Mouse (Mus musculus) liver, adult (tissue): Measurements from ENCODE around the gene Mertk.

ENCODE experiments used
- GATA4 ChIP-seq: IDR thresholded peaks from 2 replicates; pipeline ENCODE4 v1.6.1; 2014; ENCODE audit warnings: mild to moderate bottlenecking, low read length; ENCODE audit not compliant: insufficient replicate concordance

Mertk gene

GRCm38 (mm10) chr2:128817786-128818681 lies 119.3 kb downstream of the Mertk start, which contains the start of gene Tmem87b:
TSS of gene Tmem87b (plus strand) at chr2:128818118.
- no peak; the same call in 1 of the 2 replicates for TF ChIP-seq GATA4

DNA sequence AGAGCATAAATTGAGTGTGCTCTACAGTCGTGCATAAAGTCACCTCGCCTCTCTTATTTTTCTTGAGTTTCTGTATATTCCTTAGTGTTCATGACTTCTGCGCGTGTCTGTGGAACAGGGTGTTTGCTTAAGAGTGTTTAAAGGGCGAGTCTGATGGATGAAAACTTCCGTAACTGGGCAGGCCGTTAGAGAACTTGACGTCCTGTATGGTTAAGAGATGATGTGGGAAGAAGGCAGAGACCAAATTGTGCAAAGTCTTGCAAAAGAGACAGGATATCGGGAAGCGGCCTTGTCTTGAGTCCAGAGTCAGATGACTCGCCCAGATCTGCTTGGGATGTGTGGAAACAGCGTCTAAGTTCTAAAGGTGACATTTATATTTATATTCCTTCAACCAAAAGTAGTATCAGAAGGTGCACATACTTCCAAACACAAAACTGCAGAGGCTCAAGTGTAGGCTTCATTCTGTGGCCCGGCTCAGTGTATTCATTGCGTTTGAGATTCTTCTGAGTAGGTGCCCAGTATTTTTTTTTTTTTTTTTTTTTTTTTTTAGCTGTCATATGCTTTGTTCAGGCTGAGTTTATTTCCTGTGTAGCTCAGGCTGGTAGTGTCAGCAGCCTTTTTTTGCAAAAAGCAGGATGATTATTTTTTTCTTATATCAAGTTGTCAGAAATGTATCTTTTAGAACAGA lies 120.3 kb downstream of the Mertk start:
- no peak for TF ChIP-seq GATA4

GRCm38 (mm10) chr2:128820631-128821030 lies 121.9 kb downstream of the Mertk start:
- no peak for TF ChIP-seq GATA4

- TF ChIP-seq GATA4: no peak
Measured at GRCm38 (mm10) chr2:128823893-128824292, 125.1 kb downstream of the Mertk start.

GRCm38 (mm10) chr2:128827787-128828186 lies 129.0 kb downstream of the Mertk start:
- no peak for TF ChIP-seq GATA4

GRCm38 (mm10) chr2:128832611-128833010 lies 133.9 kb downstream of the Mertk start:
- no peak for TF ChIP-seq GATA4

DNA sequence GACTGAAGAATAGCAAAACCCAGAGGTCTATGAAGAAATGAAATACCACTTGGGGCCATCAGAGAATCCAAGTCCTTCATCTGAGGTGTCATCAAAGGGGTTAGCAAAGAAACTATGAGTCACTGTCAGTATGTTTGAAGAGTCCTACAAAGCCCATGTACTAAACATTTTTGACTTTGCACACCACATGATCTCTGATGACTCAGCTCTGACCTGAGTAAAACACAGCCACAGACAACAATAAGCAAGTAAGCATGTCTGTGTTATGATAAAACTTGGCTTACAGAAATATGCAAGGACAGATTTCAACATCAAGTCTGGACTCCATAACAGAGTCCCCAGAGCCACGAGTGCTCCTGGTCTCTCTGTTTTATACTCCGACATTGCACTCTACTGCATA lies 134.3 kb downstream of the Mertk start:
- TF ChIP-seq GATA4: no peak

- TF ChIP-seq GATA4: no peak
Measured at GRCm38 (mm10) chr2:128833435-128833834, 134.7 kb downstream of the Mertk start.

DNA sequence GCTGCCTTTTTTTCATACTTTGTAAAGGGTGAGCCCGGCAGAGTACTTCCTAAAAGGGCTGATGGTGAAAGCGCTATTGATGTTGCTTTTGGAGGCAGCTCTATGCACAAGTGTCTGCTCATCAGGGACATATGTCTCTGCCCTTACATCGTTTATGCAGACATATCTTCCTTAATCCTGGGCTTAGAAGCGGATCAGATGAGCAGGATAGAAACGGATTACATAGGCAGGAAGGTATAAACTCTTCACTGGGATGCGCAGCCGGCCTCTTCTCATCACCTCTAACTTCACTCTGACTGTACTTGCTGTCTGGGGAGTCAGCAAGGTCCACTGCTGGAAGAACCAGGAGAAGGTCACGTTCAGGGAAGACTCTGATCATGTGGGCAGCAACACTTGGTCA lies 138.8 kb downstream of the Mertk start:
- TF ChIP-seq GATA4: no peak

- no peak for TF ChIP-seq GATA4
Measured at GRCm38 (mm10) chr2:128838611-128839010, 139.9 kb downstream of the Mertk start.

DNA sequence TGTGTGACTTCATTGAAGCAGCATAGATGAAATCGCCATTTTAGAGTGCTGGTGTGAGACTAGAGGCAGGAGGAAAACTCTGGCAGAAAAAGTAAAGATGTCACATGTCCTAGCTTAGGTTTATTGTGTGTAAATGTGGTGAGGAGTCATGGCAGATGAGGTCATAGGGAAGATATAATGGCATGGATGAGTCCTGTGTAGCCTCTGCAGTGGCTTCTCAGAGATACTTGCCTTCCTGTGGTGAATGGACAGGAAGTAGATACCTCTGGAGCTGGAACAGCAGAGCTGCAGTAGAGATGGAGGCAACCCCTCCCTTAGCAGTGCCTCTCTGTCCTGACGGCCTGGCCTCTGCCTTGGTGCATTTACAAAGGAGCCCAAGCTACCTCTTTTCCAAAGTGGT lies 140.7 kb downstream of the Mertk start:
- TF ChIP-seq GATA4: no peak

- no peak for TF ChIP-seq GATA4
Measured at GRCm38 (mm10) chr2:128842437-128842836, 143.7 kb downstream of the Mertk start.

GRCm38 (mm10) chr2:128850036-128850435 lies 151.3 kb downstream of the Mertk start:
- TF ChIP-seq GATA4: no peak
